Mouse (Mus musculus) lung, adult 10 weeks (tissue): ENCODE results near the gene Olfr291. TPM values are rescaled to one million over a fixed set of nuclear protein-coding genes. Genes with fewer than 3 reads are reported as not detected.

Experiments
- polyA plus RNA-seq: library from polyadenylated mRNA; stranded (reverse); fragments of 350-450 nt; fragmentation: Illumina TruSeq; extraction: RNeasy Lipid Tissue Mini Kit (QIAGEN cat#74804); gene quantifications from one replicate; pipeline ENCODE4 v1.2.3, GENCODE M21; 2014; ENCODE audit warnings: low read depth, low replicate concordance; ENCODE audit not compliant: insufficient read depth

Gene Olfr291
- not detected for polyA plus RNA-seq

DNA sequence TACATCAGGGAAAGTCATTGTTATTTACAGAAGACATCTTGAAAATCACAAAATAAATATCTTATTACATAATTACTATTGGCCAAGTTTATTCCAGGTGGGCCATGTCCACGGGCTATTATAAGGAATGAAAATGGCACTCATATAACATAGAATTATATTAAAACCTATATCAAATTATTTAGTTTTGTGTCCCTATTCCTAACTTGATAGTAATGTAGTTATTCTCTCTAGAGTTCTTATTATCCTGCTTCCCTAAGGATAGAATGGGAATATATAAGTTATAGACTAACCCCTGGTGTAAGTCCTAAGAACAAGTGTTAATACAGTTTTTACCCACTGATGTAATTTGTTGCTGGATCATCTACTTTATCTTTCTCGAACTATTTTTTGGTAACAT is at the start of gene Olfr291:
Olfr291 (plus strand) TSS at position 301 of the 400 bp plus-strand sequence.

Other genes starting within 250 kb of the Olfr291 start
- 21.0 TPM for gene Fah, start 246.8 kb upstream of the Olfr291 start, polyA plus RNA-seq
- gene Zfand6, start 163.6 kb upstream of the Olfr291 start, polyA plus RNA-seq, result 87.7 TPM
- not detected for gene Vmn2r65, start 110.6 kb downstream of the Olfr291 start, polyA plus RNA-seq
- gene Vmn2r66, start 158.7 kb downstream of the Olfr291 start, polyA plus RNA-seq, result not detected